Mouse (Mus musculus) CD4-positive helper T cell, adult 2 months (primary cell): ENCODE results near the gene Zfp948.

Source experiments
- DNase-seq: peaks from one replicate; pipeline ENCODE4 v3.0.0-alpha.2; 2012; ENCODE audit warnings: low read depth, missing footprints, low spot score

The Zfp948 gene

DNA sequence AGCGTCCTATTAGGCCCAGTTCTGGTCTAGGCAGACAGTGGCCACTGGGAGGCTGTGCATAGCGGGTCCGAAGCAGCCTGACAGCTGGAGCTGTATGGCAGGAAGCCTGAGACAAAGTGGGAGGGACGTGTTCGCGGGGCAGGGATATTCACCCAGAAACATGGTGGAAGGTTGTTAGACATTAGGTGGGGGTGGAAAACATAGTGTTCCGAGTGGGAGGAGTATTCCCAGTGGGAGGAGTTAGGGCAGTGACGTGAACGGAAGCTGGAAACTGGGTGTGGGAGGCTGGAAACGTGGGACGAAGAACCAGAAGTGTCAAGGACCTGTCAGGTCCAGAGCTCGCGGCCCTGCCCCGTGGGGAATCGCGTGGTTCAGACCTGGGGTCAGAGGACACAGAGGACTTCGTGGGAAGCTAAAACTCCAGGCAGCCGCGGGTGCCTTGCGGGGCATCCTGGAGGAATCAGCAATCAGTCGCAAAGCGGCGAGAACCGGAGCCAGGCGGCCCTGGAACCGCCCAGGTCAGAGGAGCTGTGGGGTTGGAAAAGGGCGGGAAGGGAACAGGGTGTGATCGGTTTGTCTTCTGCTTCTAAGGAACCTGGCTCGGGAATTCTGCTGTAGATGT is at the start of gene Zfp948:
Gene Zfp948 (plus strand): TSS at position 281 of the 622 bp plus-strand sequence.
- peak; percentile 47 for DNase-seq

- no peak for DNase-seq
Measured at GRCm38 (mm10) chr17:21517130-21517671, 49.6 kb upstream of the Zfp948 start.

DNA sequence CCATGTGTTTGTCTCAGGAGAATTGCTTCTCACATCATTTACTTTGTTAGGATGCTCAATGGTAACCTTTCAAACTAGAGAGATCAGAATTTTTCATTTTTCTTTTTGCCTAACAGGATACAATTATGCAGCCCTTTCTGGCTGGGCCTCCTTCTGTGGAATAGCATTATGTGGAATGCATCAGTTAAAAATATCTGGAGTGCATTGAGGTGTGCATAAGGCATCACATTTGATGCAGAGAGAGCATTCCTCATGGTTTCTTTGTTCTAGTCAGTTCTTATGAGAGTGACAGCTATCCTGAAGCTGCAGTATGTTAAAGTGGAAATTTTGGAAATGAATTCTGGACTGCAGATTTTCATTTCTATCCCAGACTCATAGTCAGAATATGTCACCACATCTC is 40.5 kb upstream of the Zfp948 start:
- DNase-seq: no peak

DNA sequence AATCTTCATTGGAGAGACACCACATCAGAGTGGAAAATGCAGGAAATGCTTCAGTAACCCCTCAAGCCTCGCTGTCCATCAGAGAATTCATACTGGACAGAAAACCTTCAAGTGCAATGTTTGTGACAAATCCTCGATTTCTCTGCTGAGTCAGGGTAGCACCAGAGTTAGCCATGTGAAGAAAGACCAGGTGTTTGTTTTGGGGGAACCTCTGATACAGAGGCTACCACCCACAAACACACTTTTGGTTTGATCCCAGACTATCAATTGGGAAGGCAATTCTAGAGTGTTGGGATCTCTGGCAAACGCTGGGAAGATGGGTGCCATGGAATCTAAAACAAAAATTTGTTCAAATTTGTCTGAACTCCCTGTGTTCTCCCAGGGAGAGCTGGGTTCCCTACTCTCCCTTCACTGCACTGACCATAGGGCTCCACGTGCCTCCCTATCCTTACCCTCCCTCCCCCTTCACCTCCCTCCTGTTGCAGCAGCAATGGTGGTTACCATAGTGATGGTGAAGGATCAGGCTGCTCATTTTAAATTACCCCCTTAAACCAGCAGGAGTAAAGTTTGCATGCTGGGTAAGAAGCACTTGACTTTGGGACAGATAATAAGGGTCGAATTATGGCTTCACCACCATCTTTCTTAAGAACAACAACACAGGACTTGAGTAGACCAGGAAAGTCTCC is 36.0 kb upstream of the Zfp948 start:
- no peak for DNase-seq

DNA sequence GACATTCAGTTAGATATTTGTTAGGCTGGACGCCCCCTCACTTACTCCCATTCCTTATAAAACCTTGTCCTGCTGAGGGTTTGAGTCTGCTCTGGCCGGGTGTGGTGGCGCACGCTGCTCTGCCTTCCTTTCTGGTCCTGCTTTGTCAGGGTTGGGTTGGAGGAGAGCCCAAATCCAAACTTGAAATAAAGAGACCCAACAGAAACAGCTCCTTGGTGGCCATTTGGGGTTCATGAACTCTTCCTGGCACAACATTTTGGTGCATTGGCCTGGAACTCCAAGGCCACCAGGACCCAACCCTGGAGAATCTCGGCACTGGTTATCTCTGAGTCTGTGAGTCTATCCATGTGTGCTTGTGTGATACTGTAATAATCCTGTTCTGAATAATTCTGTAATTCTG is 35.2 kb upstream of the Zfp948 start:
- DNase-seq: no peak

- peak; percentile 59 for DNase-seq
Measured at GRCm38 (mm10) chr17:21532101-21532951, 34.5 kb upstream of the Zfp948 start.

- DNase-seq: peak; percentile 6
Measured at GRCm38 (mm10) chr17:21533961-21534360, 32.8 kb upstream of the Zfp948 start.

DNA sequence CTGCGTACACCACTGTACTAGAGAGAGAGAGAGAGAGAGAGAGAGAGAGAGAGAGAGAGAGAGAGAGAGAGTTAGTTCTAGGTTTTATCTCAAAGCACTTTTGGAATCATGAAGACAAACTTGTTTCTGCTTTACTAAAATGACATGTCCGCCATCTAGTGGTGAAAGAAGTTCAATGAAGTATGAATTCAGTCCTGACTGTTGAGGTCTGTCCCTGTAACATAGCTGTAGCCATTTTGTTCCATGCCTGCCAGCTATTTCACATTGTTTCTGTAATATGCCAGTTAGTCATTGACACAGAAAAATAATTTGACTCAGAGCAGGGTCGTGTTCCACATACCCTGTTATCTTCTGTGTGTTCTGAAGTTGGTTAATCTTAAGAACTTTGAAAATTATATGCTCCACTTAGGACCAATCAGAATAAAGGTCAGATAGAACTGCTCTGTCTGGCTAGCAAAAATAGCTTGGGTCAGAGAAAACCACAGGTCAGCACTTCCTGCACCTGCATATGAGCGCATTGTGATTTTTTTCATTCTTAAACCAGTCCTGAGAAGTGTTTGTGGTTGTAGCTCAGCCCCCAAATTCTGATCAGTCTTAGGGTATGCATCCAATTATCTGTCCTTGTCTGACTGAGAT is 32.2 kb upstream of the Zfp948 start:
- peak; percentile 88 for DNase-seq

DNA sequence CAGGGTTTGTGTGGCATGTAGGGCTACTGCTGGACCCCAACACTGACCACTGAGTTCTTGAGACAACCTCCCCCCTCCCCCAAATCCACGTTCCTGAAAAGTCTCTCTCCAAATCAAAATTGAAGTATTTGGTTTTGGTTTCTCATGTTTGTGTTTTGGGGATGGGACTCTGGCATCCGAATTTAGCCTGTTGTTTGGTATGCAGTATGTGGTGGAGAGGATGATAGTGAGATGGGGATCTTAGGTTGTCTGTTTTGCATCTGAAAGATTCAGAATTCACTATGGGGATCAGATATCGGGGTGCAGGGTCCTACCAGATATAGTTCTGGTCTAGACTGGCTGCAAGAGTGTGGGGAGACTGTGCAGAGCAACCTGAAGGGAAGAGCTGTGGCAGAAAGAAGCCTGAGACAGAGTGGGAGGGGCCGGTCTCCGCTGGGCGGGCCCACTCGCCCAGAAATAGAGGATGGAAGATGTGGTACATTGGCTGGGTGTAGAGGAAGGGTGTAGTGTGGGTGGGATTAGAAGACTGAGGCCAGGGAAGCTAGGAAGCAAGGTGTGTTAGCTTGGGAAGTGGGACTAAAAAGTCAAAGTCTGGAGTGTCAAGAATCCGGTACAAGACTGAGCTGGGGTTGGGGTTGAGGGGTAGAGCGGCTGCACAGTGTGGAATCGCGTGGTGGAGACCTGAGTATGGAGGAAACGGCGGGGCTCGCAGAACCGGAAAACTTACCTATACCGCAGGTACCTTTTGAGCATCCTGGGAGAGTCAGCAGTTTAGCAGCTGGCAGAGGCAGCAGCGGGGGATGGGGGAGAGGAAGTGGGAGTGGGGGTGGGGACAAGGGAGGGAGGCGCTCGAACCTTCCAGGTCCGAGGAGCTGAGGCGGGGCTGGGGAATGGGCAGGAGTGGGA is 31.5 kb upstream of the Zfp948 start, which contains the start of gene Zfp52:
Gene Zfp52 (plus strand): TSS at position 444 of the 906 bp plus-strand sequence.
- DNase-seq: peak; percentile 83

DNA sequence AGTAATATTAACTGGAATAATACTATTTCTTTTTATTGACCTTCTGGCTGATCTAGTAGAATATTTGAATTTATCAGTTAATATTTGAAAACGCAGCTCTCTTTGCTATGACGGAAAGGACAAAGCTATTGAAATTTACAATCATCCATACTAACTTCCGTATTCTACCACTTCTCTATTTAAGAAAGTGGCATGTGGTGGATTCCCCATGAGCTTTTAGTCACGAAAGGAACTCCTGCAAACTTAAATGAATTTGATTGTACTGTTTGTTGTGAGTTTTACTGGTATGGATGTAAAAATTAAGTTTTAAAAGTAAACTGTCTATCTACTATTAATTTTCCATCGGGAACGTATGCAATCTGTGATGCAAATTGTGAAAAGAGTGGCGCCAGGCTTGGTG is 30.7 kb upstream of the Zfp948 start:
- peak; percentile 28 for DNase-seq

DNA sequence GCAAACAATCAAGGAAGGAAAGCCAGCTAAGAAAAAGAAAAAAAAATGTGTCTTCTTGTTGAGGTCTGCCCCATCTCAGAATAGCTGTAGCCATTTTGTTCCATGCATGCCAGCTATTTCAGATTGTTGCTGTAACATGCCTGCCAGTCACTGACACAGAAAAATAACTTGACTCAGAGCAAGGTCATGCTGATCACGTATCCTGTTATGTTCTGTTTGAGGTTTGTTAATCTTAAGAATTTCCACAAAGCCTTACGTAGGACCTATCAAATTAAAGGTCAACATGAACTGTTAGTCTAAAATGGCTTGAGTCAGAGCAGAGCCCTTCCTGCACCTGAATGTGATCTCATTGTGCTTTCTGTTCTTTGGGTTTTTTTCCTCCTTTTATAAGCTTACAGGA is 30.1 kb upstream of the Zfp948 start:
- peak; percentile 74 for DNase-seq

DNA sequence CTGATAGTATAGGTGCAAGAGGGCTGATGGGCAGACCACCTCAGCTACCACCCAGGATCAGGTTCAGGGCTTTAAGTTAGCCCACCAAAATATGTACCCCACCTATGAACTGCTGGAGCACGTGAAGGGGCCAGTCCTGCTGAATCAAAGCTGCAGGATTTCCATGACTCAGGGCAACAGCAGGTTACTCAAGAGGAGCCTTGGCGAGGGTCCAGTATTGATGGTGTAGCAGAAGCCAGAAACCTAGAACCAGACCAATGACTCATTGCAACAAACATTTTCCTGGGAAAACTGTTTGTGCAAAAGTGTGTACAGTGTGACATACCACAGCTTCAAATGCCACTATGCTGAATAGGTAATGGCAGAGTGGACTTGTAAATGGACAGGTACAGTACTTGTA is 9.0 kb upstream of the Zfp948 start:
- DNase-seq: no peak

DNA sequence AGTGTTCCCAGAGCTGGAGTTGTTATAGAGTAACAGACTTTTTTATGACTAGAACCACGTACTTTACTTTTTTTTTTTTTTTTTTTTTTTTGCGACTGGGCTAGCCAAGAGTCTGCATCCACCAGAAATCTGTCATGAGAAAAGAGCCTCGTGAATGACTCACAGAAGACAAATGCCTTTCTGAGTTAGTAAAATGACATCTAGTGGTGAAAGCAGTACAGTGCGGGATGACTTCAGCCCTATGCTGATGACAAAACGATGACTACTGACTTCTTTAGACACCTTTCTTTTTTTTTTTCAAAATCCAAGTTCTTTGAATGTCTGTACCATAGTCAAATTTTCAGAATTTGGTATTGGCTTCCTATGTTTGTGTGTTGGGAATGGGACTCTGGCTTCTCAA is 588 bp upstream of the Zfp948 start:
- DNase-seq: peak; percentile 72

DNA sequence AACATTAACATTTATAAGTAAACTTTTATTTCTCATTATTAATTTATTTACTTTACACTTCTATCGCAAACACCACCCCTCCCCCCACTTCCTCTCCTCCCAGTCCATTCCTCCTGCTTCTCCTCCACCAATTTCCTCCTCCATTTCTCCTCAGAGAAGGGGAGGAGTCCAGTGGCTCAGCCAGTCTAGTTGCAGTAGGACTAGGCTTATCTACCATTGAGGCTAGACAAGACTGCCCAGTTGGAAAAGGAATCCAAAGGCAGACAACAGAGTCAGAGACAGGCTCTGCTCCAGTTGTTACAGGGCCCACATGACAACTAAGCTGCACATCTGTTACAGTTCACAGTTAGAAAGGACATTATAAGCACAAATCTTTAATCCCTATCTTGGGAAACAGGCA is 888 bp downstream of the Zfp948 start:
- no peak for DNase-seq

DNA sequence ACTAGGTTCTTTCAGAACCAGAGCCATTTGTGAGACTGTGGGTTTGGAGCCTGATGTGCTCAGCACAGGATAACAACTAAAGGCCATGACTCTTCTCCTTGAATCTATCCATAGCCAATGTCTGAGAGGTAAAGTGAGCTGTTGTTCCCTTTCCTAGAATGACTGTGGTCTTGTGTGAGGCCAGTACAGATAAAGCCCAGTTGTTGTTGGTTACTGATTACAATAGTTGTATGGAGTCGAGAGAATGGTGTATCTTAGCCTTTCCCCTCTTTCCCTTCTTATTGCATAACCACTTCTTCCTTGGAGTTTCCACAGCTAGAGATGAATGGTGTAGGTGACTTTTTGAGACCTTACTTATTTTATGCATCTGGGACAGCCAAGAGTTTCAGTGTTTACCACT is 12.3 kb downstream of the Zfp948 start:
- no peak for DNase-seq

GRCm38 (mm10) chr17:21579493-21580175 is 12.8 kb downstream of the Zfp948 start:
- DNase-seq: peak; percentile 74

DNA sequence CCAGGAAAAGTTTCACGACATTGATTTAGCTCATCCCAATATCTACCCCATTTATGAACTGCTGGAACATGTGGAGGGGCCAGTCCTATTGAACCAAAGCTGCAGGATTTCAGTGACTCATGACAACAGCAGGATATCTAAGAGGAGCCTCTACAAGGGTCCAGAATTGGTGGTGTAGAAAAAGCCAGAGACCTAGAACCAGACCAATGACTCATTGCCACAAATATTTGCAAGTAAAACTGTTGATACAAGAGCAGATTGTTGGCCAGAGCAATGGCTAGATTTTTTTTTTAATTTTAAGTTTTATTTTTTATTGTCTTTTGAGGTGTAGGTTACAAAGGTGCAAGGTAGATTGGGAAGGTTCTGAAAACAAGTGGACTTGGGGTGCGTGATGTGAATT is 18.7 kb downstream of the Zfp948 start:
- DNase-seq: no peak

GRCm38 (mm10) chr17:21616356-21616755 is 49.5 kb downstream of the Zfp948 start:
- DNase-seq: peak; percentile 11

DNA sequence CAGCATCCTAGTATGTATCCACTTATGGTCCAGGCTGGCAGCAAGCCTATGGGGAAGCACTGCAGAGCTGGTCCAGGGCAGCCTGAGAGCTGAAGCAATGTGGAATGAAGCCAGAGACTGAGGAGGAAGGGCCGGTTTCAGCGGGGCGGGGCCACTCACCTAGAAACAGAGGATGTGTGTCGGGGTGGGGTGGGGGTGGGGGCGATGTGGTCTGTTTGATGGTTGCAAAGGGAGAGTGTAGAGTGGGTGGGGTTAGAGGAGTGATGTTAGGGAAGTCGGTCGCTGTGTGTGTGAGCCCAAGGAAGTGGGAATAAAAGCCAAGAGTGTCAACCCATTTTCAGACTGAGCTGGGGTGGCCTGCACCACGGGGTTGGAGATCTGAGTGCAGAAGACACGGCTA is 50.5 kb downstream of the Zfp948 start:
- DNase-seq: peak; percentile 62

GRCm38 (mm10) chr17:21623647-21624046 is 56.8 kb downstream of the Zfp948 start:
- no peak for DNase-seq
